Mouse (Mus musculus) myocyte (in vitro differentiated cells): ENCODE results near the gene Slc46a2. TPM values are rescaled to one million over a fixed set of nuclear protein-coding genes. Genes with fewer than 3 reads are reported as not detected.

Experiments
- H3K27me3 ChIP-seq: one replicate; pipeline ENCODE4 v1.6.1; 2011; ENCODE audit not compliant: control insufficient read depth, insufficient read depth, insufficient read length
- H3K36me3 ChIP-seq: one replicate; pipeline ENCODE4 v1.6.1; 2011; ENCODE audit not compliant: control insufficient read depth, insufficient read depth
- H3K4me2 ChIP-seq: one replicate; pipeline ENCODE4 v1.6.1; 2011; ENCODE audit warnings: low read depth, control low read depth
- H3K4me3 ChIP-seq: one replicate; pipeline ENCODE4 v1.5.1; 2011; ENCODE audit warnings: mild to moderate bottlenecking, control low read depth, moderate library complexity
- H3K79me2 ChIP-seq: one replicate; pipeline ENCODE4 v1.6.1; 2011; ENCODE audit not compliant: control insufficient read depth, insufficient read depth
- H3ac ChIP-seq: one replicate; pipeline ENCODE4 v1.6.1; 2011; ENCODE audit not compliant: control insufficient read depth, insufficient read length
- CEBPB ChIP-seq: IDR thresholded peaks from 2 replicates; pipeline ENCODE4 v1.6.1; 2011; ENCODE audit warnings: mild to moderate bottlenecking, moderate library complexity; ENCODE audit not compliant: poor library complexity, insufficient read depth, severe bottlenecking
- E2F4 ChIP-seq: IDR thresholded peaks from one replicate; pipeline ENCODE4 v1.6.1; 2011; ENCODE audit warnings: mild to moderate bottlenecking, control low read depth, moderate library complexity; ENCODE audit not compliant: insufficient read depth
- MAX ChIP-seq: IDR thresholded peaks from one replicate; pipeline ENCODE4 v1.6.1; 2011; ENCODE audit warnings: low read depth, mild to moderate bottlenecking, control low read depth
- MYOD1 ChIP-seq, 3 experiments: IDR thresholded peaks; one replicate each; pipeline ENCODE4 v1.6.1; 2011; ENCODE audit warnings: control low read depth in 2 of 3, low read depth in 2 of 3, mild to moderate bottlenecking in 2 of 3, moderate library complexity in 1 of 3; ENCODE audit not compliant: insufficient read length in 2 of 3, control insufficient read depth in 1 of 3
- MYOG ChIP-seq, 3 experiments: IDR thresholded peaks; one replicate each; pipeline ENCODE4 v1.6.1; 2011; ENCODE audit warnings: control low read depth in 2 of 3, low read depth in 2 of 3, mild to moderate bottlenecking in 2 of 3; ENCODE audit not compliant: insufficient read length in 2 of 3, control insufficient read depth in 1 of 3, insufficient read depth in 1 of 3
- POLR2A ChIP-seq: IDR thresholded peaks from one replicate; pipeline ENCODE4 v1.6.1; 2011; ENCODE audit warnings: low read depth, mild to moderate bottlenecking, control low read depth, moderate library complexity; ENCODE audit not compliant: insufficient read length
- POLR2AphosphoS2 ChIP-seq: IDR thresholded peaks from one replicate; pipeline ENCODE4 v1.6.1; 2011; ENCODE audit warnings: low read depth, control low read depth; ENCODE audit not compliant: insufficient read length
- REST ChIP-seq: IDR thresholded peaks from one replicate; pipeline ENCODE4 v1.6.1; 2011; ENCODE audit warnings: mild to moderate bottlenecking, control low read depth, moderate library complexity; ENCODE audit not compliant: insufficient read depth, insufficient read length
- SRF ChIP-seq: IDR thresholded peaks from one replicate; pipeline ENCODE4 v1.6.1; 2011; ENCODE audit warnings: low read depth; ENCODE audit not compliant: control insufficient read depth, insufficient read length
- TCF12 ChIP-seq: IDR thresholded peaks from one replicate; pipeline ENCODE4 v1.6.1; 2011; ENCODE audit warnings: mild to moderate bottlenecking, control low read depth; ENCODE audit not compliant: poor library complexity, insufficient read depth, severe bottlenecking
- TCF3 ChIP-seq: IDR thresholded peaks from one replicate; pipeline ENCODE4 v1.6.1; 2011; ENCODE audit warnings: low read depth, control low read depth; ENCODE audit not compliant: insufficient read length
- USF1 ChIP-seq: IDR thresholded peaks from one replicate; pipeline ENCODE4 v1.6.1; 2011; ENCODE audit warnings: low read depth, mild to moderate bottlenecking, control low read depth, moderate library complexity
- polyA plus RNA-seq: library from polyadenylated mRNA; unstranded; fragments of >200 nt; fragmentation: generic; extraction: Trizol; gene quantifications from one replicate; pipeline ENCODE4 v1.2.1, GENCODE M21; 2012; ENCODE audit warnings: missing spikeins

The Slc46a2 gene
- polyA plus RNA-seq, 1 experiment = not detected

GRCm38 (mm10) chr4:59879444-59879843 lies 35.4 kb downstream of the Slc46a2 start:
- Histone ChIP-seq H3K4me3 (no peak overlapping the region), H3K36me3 (peaks cover 9% of the 10 kb centered on the region), H3K79me2 (no peaks in the 10 kb centered on the region), H3ac (no peak overlapping the region), H3K27me3 (no peaks in the 10 kb centered on the region), H3K4me2 (no peak overlapping the region)
- no peak for TF ChIP-seq MYOG (IDR thresholded peaks at IDR 0.05; ENCODE audit: control insufficient read depth in 1 of 3, insufficient read depth in 1 of 3, insufficient read length in 2 of 3, low read depth in 2 of 3)
- TF ChIP-seq SRF = no peak
- no peak for TF ChIP-seq POLR2AphosphoS2
- TF ChIP-seq USF1 = no peak
- no peak for TF ChIP-seq POLR2A
- no peak for TF ChIP-seq CEBPB
- TF ChIP-seq REST = no peak
- TF ChIP-seq TCF3 = no peak
- TF ChIP-seq E2F4 = no peak
- TF ChIP-seq TCF12 = no peak

- Histone ChIP-seq H3K36me3 (peaks cover 9% of the 10 kb centered on the region), H3K4me2 (no peak overlapping the region), H3K4me3 (no peak overlapping the region), H3ac (no peak overlapping the region), H3K79me2 (no peaks in the 10 kb centered on the region), H3K27me3 (no peaks in the 10 kb centered on the region)
- TF ChIP-seq REST (no peak), CEBPB (no peak), MYOG (IDR thresholded peaks at IDR 0.05; ENCODE audit: control insufficient read depth in 1 of 3, insufficient read depth in 1 of 3, insufficient read length in 2 of 3, low read depth in 2 of 3) (peak in 1 of 3 experiments; percentile 50), MYOD1 (IDR thresholded peaks at IDR 0.05; ENCODE audit: control insufficient read depth in 1 of 3, insufficient read length in 2 of 3, low read depth in 2 of 3) (peak in 2 of 3 experiments; percentile 13 to 51)
Measured at GRCm38 (mm10) chr4:59878595-59878994, 36.3 kb downstream of the Slc46a2 start.

GRCm38 (mm10) chr4:59877025-59877424 lies 37.8 kb downstream of the Slc46a2 start:
- no peak overlapping the region for H3K4me3 ChIP-seq
- H3K79me2 ChIP-seq = no peaks in the 10 kb centered on the region
- H3K36me3 ChIP-seq = no peaks in the 10 kb centered on the region
- TF ChIP-seq MYOG (IDR thresholded peaks at IDR 0.05; ENCODE audit: control insufficient read depth in 1 of 3, insufficient read depth in 1 of 3, insufficient read length in 2 of 3, low read depth in 2 of 3) (no peak), CEBPB (no peak), POLR2AphosphoS2 (no peak), TCF12 (no peak), E2F4 (no peak), REST (no peak), USF1 (no peak), MYOD1 (IDR thresholded peaks at IDR 0.05; ENCODE audit: control insufficient read depth in 1 of 3, insufficient read length in 2 of 3, low read depth in 2 of 3) (no peak), SRF (no peak), POLR2A (no peak), MAX (no peak), TCF3 (no peak)
- H3K27me3 ChIP-seq = no peaks in the 10 kb centered on the region
- no peak overlapping the region for H3K4me2 ChIP-seq
- H3ac ChIP-seq = no peak overlapping the region

- TF ChIP-seq TCF12 = no peak
- no peak for TF ChIP-seq E2F4
- no peak for TF ChIP-seq SRF
- TF ChIP-seq POLR2A = no peak
- no peak for TF ChIP-seq MAX
- no peak for TF ChIP-seq USF1
- no peak for TF ChIP-seq TCF3
- H3K4me2 ChIP-seq = no peak overlapping the region
- no peak overlapping the region for H3ac ChIP-seq
- H3K79me2 ChIP-seq = no peaks in the 10 kb centered on the region
- no peaks in the 10 kb centered on the region for H3K36me3 ChIP-seq
- H3K27me3 ChIP-seq = no peaks in the 10 kb centered on the region
- H3K4me3 ChIP-seq = no peak overlapping the region
Measured at GRCm38 (mm10) chr4:59876570-59876969, 38.3 kb downstream of the Slc46a2 start.

- no peaks in the 10 kb centered on the region for H3K27me3 ChIP-seq
- TF ChIP-seq TCF3 = no peak
- TF ChIP-seq USF1 = peak; percentile 46
- H3ac ChIP-seq = no peak overlapping the region
- H3K4me2 ChIP-seq = no peak overlapping the region
- H3K4me3 ChIP-seq = no peak overlapping the region
- H3K36me3 ChIP-seq = no peaks in the 10 kb centered on the region
- no peaks in the 10 kb centered on the region for H3K79me2 ChIP-seq
Measured at GRCm38 (mm10) chr4:59873830-59874229, 41.0 kb downstream of the Slc46a2 start.

GRCm38 (mm10) chr4:59873240-59873639 lies 41.6 kb downstream of the Slc46a2 start:
- Histone ChIP-seq H3K79me2 (no peaks in the 10 kb centered on the region), H3K27me3 (no peaks in the 10 kb centered on the region), H3K4me2 (peak overlapping the region; percentile 3), H3K4me3 (no peak overlapping the region), H3K36me3 (no peaks in the 10 kb centered on the region), H3ac (no peak overlapping the region)
- TF ChIP-seq MAX = no peak
- TF ChIP-seq TCF12 = no peak
- no peak for TF ChIP-seq POLR2AphosphoS2
- TF ChIP-seq TCF3 = no peak
- TF ChIP-seq E2F4 = no peak
- TF ChIP-seq REST = no peak
- TF ChIP-seq USF1 = no peak
- no peak for TF ChIP-seq POLR2A
- no peak for TF ChIP-seq MYOD1 (IDR thresholded peaks at IDR 0.05; ENCODE audit: control insufficient read depth in 1 of 3, insufficient read length in 2 of 3, low read depth in 2 of 3)
- TF ChIP-seq CEBPB = no peak
- no peak for TF ChIP-seq SRF
- TF ChIP-seq MYOG (IDR thresholded peaks at IDR 0.05; ENCODE audit: control insufficient read depth in 1 of 3, insufficient read depth in 1 of 3, insufficient read length in 2 of 3, low read depth in 2 of 3) = no peak
